Mouse (Mus musculus) lung, adult 2 months (tissue): ENCODE data around the gene Pan3.

ENCODE experiments used
- CTCF ChIP-seq: fragments of 200-500 bp; IDR thresholded peaks from 2 replicates; pipeline ENCODE4 v1.5.1; 2011; ENCODE audit warnings: mild to moderate bottlenecking, low read length, control low read depth; ENCODE audit not compliant: insufficient read depth
- POLR2A ChIP-seq: fragments of 200-500 bp; IDR thresholded peaks from 2 replicates; pipeline ENCODE4 v1.6.1; 2011; ENCODE audit warnings: low read depth, mild to moderate bottlenecking, control low read depth, low read length, borderline replicate concordance; ENCODE audit errors: extremely low read depth

GRCm38 (mm10) chr5:147388376-147389008 is 41.5 kb upstream of the Pan3 start:
- no peak for TF ChIP-seq CTCF
- no peak for TF ChIP-seq POLR2A
